Mouse (Mus musculus) embryonic facial prominence, embryonic 11.5 days (tissue): ENCODE data around the gene Tk1. TPM values are rescaled to one million over a fixed set of nuclear protein-coding genes. Genes with fewer than 3 reads are reported as not detected.

Experiments used
- ATAC-seq: fragments of 200-750 bp; cut with Nextera tagmentation; replicated peaks from 2 replicates; pipeline ENCODE4 v1.8.0; 2017; ENCODE audit warnings: low read depth; ENCODE audit not compliant: insufficient number of reproducible peaks, low FRiP score, low TSS enrichment
- DNase-seq: peaks from one replicate; pipeline ENCODE4 v3.0.0-alpha.2; 2015; ENCODE audit warnings: low spot score
- H3K27ac ChIP-seq: fragments of 300-500 bp; sonication (generic); replicated peaks from 2 replicates; pipeline ENCODE4 v1.5.1; 2014; ENCODE audit warnings: mild to moderate bottlenecking, low read depth, low read length, control low read depth
- H3K27me3 ChIP-seq: fragments of 300-500 bp; sonication (generic); 2 replicates; pipeline ENCODE4 v1.6.1; 2014; ENCODE audit warnings: mild to moderate bottlenecking, low read length, moderate library complexity, mixed read lengths; ENCODE audit not compliant: control insufficient read depth, insufficient read depth
- H3K36me3 ChIP-seq: fragments of 300-500 bp; sonication (generic); replicated peaks from 2 replicates; pipeline ENCODE4 v1.6.1; 2014; ENCODE audit warnings: low read depth, mild to moderate bottlenecking, low read length, moderate library complexity, mixed read lengths; ENCODE audit not compliant: control insufficient read depth, insufficient read depth
- H3K4me1 ChIP-seq: fragments of 300-500 bp; sonication (generic); 2 replicates; pipeline ENCODE4 v1.6.1; 2014; ENCODE audit warnings: low read length, mixed read lengths; ENCODE audit not compliant: control insufficient read depth, insufficient read depth
- H3K4me2 ChIP-seq: fragments of 300-500 bp; sonication (generic); 2 replicates; pipeline ENCODE4 v1.6.1; 2014; ENCODE audit warnings: low read depth, mild to moderate bottlenecking, control low read depth, low read length, moderate library complexity
- H3K4me3 ChIP-seq: fragments of 300-500 bp; sonication (generic); 2 replicates; pipeline ENCODE4 v1.5.1; 2014; ENCODE audit warnings: low read depth, low read length, control low read depth
- H3K9ac ChIP-seq: fragments of 300-500 bp; sonication (generic); replicated peaks from 2 replicates; pipeline ENCODE4 v1.6.1; 2014; ENCODE audit warnings: mild to moderate bottlenecking, control low read depth, low read length
- H3K9me3 ChIP-seq: fragments of 300-500 bp; sonication (generic); replicated peaks from 2 replicates; pipeline ENCODE4 v1.6.1; 2016; ENCODE audit warnings: mild to moderate bottlenecking, low read length, inconsistent platforms, mixed read lengths; ENCODE audit not compliant: control insufficient read depth
- WGBS: fragments of 180-500 bp; shearing (Covaris S2); extraction: QIAGEN DNeasy Blood & Tissue Kit; methylation state at CpG from one replicate; pipeline ENCODE4 v1.1.7; 2014; 5-methylcytosine and 5-hydroxymethylcytosine counted together
- polyA plus RNA-seq: library from polyadenylated mRNA; unstranded; fragments of >200 nt; fragmentation: Nextera tagmentation; extraction: Ambion mirVana; gene quantifications from 2 replicates; pipeline ENCODE4 v1.2.1, GENCODE M21; 2014

Gene Tk1
- polyA plus RNA-seq, 1 experiment from 2014 or later = 127 TPM

DNA sequence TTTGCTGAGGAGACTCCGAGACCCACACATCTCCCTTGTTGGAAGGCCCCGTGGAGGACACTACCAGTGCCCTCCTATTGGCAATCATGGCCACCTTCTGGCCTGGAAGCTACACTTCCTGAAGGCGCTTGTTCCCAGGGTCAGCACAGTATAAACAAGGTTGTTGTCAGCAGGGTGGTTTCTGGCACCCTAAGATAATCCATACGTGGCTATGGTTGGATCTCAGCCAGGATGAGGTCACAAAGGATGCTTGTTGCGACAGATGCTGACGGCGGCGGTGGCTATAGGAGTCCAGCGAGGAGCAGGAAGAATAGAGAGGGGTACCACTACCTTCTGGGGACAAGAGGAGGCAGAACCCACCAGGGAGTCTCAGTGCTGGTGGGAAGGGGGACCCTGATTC, 4.5 kb upstream of the Tk1 start:
- Histone ChIP-seq H3K9ac (no peak overlapping the region), H3K4me1 (peaks cover 3% of the 10 kb centered on the region), H3K4me2 (no peak overlapping the region), H3K9me3 (no peaks in the 10 kb centered on the region), H3K36me3 (no peaks in the 10 kb centered on the region), H3K4me3 (no peak overlapping the region), H3K27me3 (no peaks in the 10 kb centered on the region), H3K27ac (no peak overlapping the region)
- 88% methylated on average over 9 of the region's 9 CpGs for WGBS
- ATAC-seq (no peak), DNase-seq (no peak)

DNA sequence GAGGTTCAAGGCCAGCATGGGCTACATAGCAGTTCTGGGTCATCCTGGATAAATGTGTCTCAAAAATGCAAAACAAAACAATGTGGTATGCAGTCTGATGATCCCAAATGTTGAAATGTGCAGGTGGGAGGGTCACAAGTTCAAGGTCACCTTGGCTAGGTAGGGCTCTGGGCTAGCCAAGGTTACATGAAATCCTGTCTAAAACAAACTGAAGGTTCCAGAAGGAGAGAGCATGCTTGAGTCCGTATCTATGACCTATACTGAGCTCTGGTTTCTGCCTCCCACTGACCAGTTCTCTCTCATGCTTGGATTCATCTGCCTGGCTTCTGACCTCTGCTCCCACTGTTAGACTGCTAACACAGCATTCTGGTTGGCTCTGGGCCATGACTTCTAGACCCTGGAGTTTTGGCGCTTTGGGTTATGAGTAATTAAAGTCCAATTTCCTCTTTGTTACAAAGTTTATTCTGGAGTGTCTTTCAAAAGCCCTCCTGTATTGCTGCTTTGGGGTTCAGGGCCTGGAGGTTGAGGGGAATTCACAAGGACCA, 3.9 kb upstream of the Tk1 start:
- Histone ChIP-seq H3K4me2 (no peak overlapping the region), H3K27me3 (no peaks in the 10 kb centered on the region), H3K9ac (no peak overlapping the region), H3K4me3 (no peak overlapping the region), H3K4me1 (peaks cover 3% of the 10 kb centered on the region), H3K9me3 (no peaks in the 10 kb centered on the region), H3K36me3 (no peaks in the 10 kb centered on the region), H3K27ac (no peak overlapping the region)
- WGBS = 83% methylated on average over 2 of the region's 2 CpGs
- ATAC-seq = no peak
- DNase-seq = no peak

DNA sequence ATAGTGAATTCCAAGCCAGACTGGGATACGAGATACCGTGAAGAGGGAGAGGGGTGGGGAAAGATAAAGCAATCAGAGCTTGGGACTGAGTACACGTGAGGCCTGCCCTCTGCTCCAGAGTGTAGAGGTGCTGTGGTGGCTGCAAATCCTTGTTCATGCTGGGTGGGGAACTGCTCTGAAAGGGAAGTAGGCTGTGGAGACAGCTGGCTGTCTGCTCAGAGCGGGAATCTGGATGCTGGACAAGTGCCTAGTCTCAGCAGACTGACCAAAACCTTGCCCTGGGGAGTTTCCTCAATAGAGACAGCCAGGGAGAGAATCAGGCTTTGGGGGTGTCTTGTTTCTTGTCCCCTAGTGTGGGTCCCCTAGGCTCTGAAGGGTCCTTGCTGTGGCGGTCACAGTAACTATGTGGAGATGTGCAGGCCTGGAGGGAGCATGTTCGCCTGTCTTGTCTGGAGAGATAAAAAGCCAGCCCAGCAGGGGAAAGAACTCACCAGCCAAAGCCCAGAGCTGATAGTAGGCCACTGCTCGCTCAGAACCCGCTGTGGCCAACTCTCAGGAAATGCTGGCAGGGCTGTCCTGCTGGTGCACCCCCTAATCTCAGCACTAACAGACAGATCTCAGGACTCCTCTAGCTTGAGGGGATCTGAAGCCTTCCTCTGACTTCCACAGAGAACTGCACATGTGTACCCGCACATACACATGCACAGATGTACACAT, 3.2 kb upstream of the Tk1 start:
- 60% methylated on average over 9 of the region's 9 CpGs for WGBS
- H3K9me3 ChIP-seq = no peaks in the 10 kb centered on the region
- no peaks in the 10 kb centered on the region for H3K36me3 ChIP-seq
- H3K4me3 ChIP-seq = no peak overlapping the region
- peaks cover 3% of the 10 kb centered on the region for H3K4me1 ChIP-seq
- no peak for DNase-seq
- no peak for ATAC-seq
- H3K27ac ChIP-seq = no peak overlapping the region
- H3K4me2 ChIP-seq = no peak overlapping the region
- H3K27me3 ChIP-seq = no peaks in the 10 kb centered on the region
- no peak overlapping the region for H3K9ac ChIP-seq

DNA sequence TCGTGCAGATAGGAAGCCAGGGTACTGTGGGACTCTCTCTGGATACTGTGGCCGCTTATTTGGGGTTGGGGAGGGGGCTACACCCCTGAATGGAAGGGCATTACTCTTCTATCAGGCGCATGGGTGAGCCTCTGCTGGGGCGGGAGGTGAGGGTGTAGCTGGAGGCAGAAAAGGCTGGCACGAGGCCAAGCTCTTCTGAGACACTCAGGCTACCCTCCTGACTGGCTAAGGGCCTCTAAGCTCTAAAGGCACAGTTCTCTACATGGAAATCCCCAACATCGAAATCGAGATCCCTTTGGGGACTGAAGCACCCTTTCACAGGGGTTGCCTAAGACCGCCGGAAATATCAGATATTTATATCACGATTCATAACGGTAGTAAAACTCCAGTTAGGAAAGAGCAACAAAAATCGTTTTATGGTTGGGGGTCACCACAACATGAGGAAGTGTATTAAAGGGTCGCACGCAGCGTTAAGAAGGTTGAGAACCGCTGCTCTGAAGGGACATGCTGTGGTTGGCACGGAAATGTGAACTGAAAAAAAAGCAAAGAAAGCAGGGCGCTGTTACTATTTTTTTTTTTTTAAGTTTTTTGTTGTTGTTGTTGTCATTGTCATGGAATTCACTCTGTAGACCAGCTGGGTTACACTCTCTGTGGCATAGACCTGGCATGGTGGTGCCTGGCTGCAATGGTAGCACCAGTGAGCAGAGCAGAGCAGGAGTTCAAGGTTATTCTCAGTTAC, 2.4 kb upstream of the Tk1 start:
- WGBS = 86% methylated on average over 18 of the region's 18 CpGs
- Histone ChIP-seq H3K27me3 (no peaks in the 10 kb centered on the region), H3K4me1 (peaks cover 3% of the 10 kb centered on the region), H3K4me3 (no peak overlapping the region), H3K27ac (no peak overlapping the region), H3K36me3 (no peaks in the 10 kb centered on the region), H3K4me2 (no peak overlapping the region), H3K9me3 (no peaks in the 10 kb centered on the region), H3K9ac (no peak overlapping the region)
- DNase-seq (no peak), ATAC-seq (no peak)

- ATAC-seq (no peak), DNase-seq (no peak)
- Histone ChIP-seq H3K9me3 (no peaks in the 10 kb centered on the region), H3K36me3 (no peaks in the 10 kb centered on the region; the same call in 1 of the 2 replicates), H3K9ac (no peak overlapping the region), H3K4me1 (peaks cover 3% of the 10 kb centered on the region), H3K27ac (peak overlapping the region; percentile 89; the same call in 1 of the 2 replicates), H3K4me2 (no peak overlapping the region), H3K4me3 (no peak overlapping the region), H3K27me3 (no peaks in the 10 kb centered on the region)
- 71% methylated on average over 3 of the region's 3 CpGs for WGBS
These were observed 1.5 kb upstream of the Tk1 start for GRCm38 (mm10) chr11:117827386-117827785.

DNA sequence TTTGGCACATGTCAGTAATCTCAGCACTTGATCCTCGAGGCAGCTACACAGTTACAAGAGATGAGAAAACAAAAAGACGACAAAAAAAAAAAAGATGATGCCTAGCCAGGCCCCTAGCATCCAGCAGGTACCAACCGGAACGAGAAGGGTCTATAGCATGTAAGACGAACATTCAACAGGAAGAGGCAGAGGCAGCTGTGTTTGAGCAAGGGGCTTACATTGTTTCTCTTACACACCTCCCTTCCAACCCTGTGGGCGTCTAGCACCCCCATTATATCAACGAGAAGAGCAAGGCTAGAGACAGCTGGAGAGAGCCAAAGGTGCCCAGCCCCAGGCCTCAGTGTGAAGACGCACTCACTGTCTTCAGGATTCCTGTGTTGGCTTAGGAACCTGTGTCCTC, 1.0 kb upstream of the Tk1 start:
- Histone ChIP-seq H3K9me3 (no peaks in the 10 kb centered on the region), H3K4me1 (peaks cover 3% of the 10 kb centered on the region), H3K9ac (no peak overlapping the region; the same call in 1 of the 2 replicates), H3K4me3 (no peak overlapping the region), H3K27me3 (no peaks in the 10 kb centered on the region), H3K36me3 (no peaks in the 10 kb centered on the region; the same call in 1 of the 2 replicates), H3K27ac (peak overlapping the region; percentile 89), H3K4me2 (peak overlapping the region; percentile 62)
- ATAC-seq (no peak), DNase-seq (no peak)
- WGBS = 64% methylated on average over 8 of the region's 8 CpGs

- Histone ChIP-seq H3K4me1 (peaks cover 3% of the 10 kb centered on the region), H3K36me3 (no peaks in the 10 kb centered on the region; the same call in 1 of the 2 replicates), H3K4me3 (peak overlapping the region; percentile 67), H3K4me2 (peak overlapping the region; percentile 62), H3K27me3 (no peaks in the 10 kb centered on the region), H3K9me3 (no peaks in the 10 kb centered on the region), H3K27ac (peak overlapping the region; percentile 89), H3K9ac (peak overlapping the region; percentile 81)
- 4% methylated on average over 5 of the region's 5 CpGs for WGBS
- DNase-seq (peak; percentile 63), ATAC-seq (no peak; the same call in 1 of the 2 replicates)
These were observed 272 bp upstream of the Tk1 start for GRCm38 (mm10) chr11:117826164-117826563.
